Mouse (Mus musculus) neural tube, embryonic 11.5 days (tissue): ENCODE results near the gene Cd52. TPM values are rescaled to one million over a fixed set of nuclear protein-coding genes. Genes with fewer than 3 reads are reported as not detected.
A peak's percentile ranks its signal among the peaks of the same experiment; 100 is the strongest.

ENCODE experiments used
- ATAC-seq: fragments of 200-750 bp; cut with Nextera tagmentation; 2 replicates; pipeline ENCODE4 v1.8.0; 2017; ENCODE audit warnings: moderate number of reproducible peaks, mild to moderate bottlenecking, moderate TSS enrichment, moderate library complexity; ENCODE audit not compliant: insufficient read depth, low FRiP score, low TSS enrichment
- DNase-seq: peaks from one replicate; pipeline ENCODE4 v3.0.0-alpha.2; 2015; ENCODE audit warnings: low spot score
- H3K27ac ChIP-seq: fragments of 300-500 bp; sonication (generic); 2 replicates; pipeline ENCODE4 v1.5.1; 2014; ENCODE audit warnings: low read depth, mild to moderate bottlenecking, low read length
- H3K27me3 ChIP-seq: fragments of 300-500 bp; sonication (generic); 2 replicates; pipeline ENCODE4 v1.6.1; 2014; ENCODE audit warnings: mild to moderate bottlenecking, low read length, mixed read lengths; ENCODE audit not compliant: control insufficient read depth, insufficient read depth
- H3K36me3 ChIP-seq: fragments of 300-500 bp; sonication (generic); 2 replicates; pipeline ENCODE4 v1.6.1; 2014; ENCODE audit warnings: mild to moderate bottlenecking, low read length, moderate library complexity, mixed read lengths; ENCODE audit not compliant: control insufficient read depth, insufficient read depth
- H3K4me1 ChIP-seq: fragments of 300-500 bp; sonication (generic); 2 replicates; pipeline ENCODE4 v1.6.1; 2014; ENCODE audit warnings: low read length, mixed read lengths; ENCODE audit not compliant: control insufficient read depth, insufficient read depth
- H3K4me2 ChIP-seq: fragments of 300-500 bp; sonication (generic); 2 replicates; pipeline ENCODE4 v1.6.1; 2014; ENCODE audit warnings: low read depth, mild to moderate bottlenecking, moderate library complexity
- H3K4me3 ChIP-seq: fragments of 300-500 bp; sonication (generic); 2 replicates; pipeline ENCODE4 v1.5.1; 2014; ENCODE audit warnings: low read depth, low read length
- H3K9ac ChIP-seq: fragments of 300-500 bp; sonication (generic); 2 replicates; pipeline ENCODE4 v1.6.1; 2014; ENCODE audit warnings: mild to moderate bottlenecking, low read length
- H3K9me3 ChIP-seq: fragments of 300-500 bp; sonication (generic); 2 replicates; pipeline ENCODE4 v1.6.1; 2016; ENCODE audit warnings: low read length; ENCODE audit not compliant: control insufficient read depth
- WGBS: fragments of 180-500 bp; shearing (Covaris S2); extraction: QIAGEN DNeasy Blood & Tissue Kit; methylation state at CpG from one replicate; pipeline ENCODE4 v1.1.7; 2014; 5-methylcytosine and 5-hydroxymethylcytosine counted together
- polyA plus RNA-seq: library from polyadenylated mRNA; unstranded; fragments of >200 nt; fragmentation: Nextera tagmentation; extraction: Ambion mirVana; gene quantifications from 2 replicates; pipeline ENCODE4 v1.2.1, GENCODE M21; 2014

Cd52 gene
- polyA plus RNA-seq, 1 experiment from 2014 or later: 6.4 TPM

DNA sequence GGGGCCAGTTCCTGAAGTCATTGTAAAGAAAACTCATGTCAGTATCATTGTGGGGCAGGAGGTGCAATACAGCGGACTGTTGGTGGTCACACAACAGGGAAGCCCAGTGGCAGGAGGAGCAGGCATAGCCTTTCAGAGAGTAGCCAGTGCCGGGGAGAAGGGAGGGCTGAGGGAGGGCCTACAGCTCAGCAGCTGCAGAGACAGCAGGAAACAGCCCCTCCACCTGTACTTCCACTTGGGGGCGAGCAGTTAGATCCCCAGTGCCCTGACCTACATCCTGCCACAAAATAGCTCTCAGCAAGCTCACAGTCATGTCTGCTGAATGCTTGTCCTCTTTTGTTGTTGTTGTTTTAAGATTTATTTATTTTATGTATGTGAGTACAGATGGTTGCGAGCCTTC lies 26.7 kb upstream of the Cd52 start:
- H3K36me3 ChIP-seq: no peaks in the 10 kb centered on the region
- no peak overlapping the region for H3K4me2 ChIP-seq
- H3K4me1 ChIP-seq: no peaks in the 10 kb centered on the region
- H3K4me3 ChIP-seq: no peak overlapping the region
- no peak overlapping the region for H3K9ac ChIP-seq
- no peak for ATAC-seq
- no peak overlapping the region for H3K27ac ChIP-seq
- no peaks in the 10 kb centered on the region for H3K9me3 ChIP-seq
- no peaks in the 10 kb centered on the region for H3K27me3 ChIP-seq
- no peak for DNase-seq
- WGBS: 41% methylated on average over 4 of the region's 4 CpGs

DNA sequence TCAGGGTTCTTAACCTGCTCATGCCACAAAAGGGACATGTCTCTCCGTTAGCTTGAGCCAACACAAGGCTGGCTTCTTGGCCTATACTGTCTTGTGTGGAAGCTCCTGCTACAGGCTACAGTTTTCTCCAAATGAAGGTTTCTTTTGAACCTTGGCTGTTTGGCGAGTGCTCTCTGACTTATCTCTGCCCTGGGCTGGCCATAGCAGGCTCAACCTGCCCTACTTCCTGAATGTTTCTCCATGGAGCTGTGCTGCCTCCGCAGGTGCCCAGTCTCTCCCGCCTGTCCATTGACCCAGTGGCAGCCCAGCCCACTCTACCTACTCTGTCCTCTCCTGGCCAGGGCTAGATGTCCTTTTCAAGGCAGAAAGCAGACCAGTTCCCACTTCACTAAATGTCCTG lies 26.0 kb upstream of the Cd52 start:
- ATAC-seq (no peak), DNase-seq (no peak)
- H3K4me2 ChIP-seq: no peak overlapping the region
- H3K27me3 ChIP-seq: no peaks in the 10 kb centered on the region
- no peak overlapping the region for H3K4me3 ChIP-seq
- H3K36me3 ChIP-seq: no peaks in the 10 kb centered on the region
- H3K4me1 ChIP-seq: no peaks in the 10 kb centered on the region
- no peaks in the 10 kb centered on the region for H3K9me3 ChIP-seq
- 87% methylated on average over 4 of the region's 4 CpGs for WGBS
- H3K9ac ChIP-seq: no peak overlapping the region
- H3K27ac ChIP-seq: no peak overlapping the region

DNA sequence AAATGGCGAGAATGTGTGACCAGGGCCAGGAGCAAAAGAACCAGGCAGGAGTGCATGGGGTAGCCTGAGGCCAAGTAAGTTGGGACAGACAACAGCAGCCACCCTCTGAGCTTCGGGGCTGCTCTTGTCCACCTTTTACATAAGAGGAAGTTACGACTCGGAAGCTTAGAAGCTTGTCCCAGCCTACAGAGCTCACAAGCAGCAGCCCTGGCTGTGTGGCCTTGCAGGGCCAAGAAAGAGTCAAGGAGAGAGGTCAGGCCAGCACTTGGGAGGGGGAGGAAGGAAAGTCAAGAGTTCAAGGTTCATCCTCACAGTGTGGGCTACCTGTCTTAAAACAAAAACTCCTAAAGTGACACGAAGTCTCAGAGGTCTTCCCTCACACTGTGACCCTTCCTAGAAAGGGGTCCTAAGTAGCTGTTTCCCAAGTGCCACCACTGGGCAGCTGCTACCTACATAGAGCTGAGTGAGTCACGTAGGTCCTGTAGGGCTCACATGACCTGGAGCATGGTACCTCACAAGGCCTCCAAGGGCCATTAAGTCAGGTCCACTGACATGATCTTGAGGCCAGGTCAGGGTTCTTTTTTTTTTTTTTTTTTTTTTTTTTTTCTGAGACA lies 25.4 kb upstream of the Cd52 start:
- Histone ChIP-seq H3K4me1 (no peaks in the 10 kb centered on the region), H3K9me3 (no peaks in the 10 kb centered on the region), H3K4me3 (no peak overlapping the region), H3K27me3 (no peaks in the 10 kb centered on the region), H3K27ac (no peak overlapping the region), H3K4me2 (no peak overlapping the region), H3K9ac (no peak overlapping the region), H3K36me3 (no peaks in the 10 kb centered on the region)
- WGBS: 87% methylated on average over 6 of the region's 6 CpGs
- DNase-seq: no peak
- ATAC-seq: no peak

DNA sequence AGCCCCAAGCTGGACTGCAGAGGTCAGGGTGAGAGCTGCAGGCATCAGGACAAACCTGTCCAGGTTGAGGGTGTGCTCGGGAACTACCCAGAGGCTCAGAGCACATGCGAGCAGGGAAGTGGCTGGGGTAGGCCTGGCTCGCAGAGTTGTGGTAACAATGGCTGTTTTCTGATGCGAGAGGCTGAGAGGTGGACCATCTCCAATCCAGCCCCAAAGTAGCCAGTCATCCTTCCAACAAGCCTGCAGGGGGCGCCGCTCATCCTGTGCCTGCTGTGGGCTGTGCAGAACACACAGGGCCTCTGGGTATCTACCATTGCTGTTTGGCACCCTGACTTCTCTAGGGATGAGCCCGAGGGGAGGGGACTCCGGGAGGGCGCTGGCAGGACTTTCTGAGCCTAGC lies 24.8 kb upstream of the Cd52 start:
- Histone ChIP-seq H3K9me3 (no peaks in the 10 kb centered on the region), H3K9ac (no peak overlapping the region), H3K4me2 (no peak overlapping the region), H3K36me3 (no peaks in the 10 kb centered on the region), H3K4me3 (no peak overlapping the region), H3K4me1 (no peaks in the 10 kb centered on the region), H3K27me3 (no peaks in the 10 kb centered on the region), H3K27ac (no peak overlapping the region)
- WGBS: 64% methylated on average over 9 of the region's 9 CpGs
- peak; percentile 36 for DNase-seq
- ATAC-seq: no peak

DNA sequence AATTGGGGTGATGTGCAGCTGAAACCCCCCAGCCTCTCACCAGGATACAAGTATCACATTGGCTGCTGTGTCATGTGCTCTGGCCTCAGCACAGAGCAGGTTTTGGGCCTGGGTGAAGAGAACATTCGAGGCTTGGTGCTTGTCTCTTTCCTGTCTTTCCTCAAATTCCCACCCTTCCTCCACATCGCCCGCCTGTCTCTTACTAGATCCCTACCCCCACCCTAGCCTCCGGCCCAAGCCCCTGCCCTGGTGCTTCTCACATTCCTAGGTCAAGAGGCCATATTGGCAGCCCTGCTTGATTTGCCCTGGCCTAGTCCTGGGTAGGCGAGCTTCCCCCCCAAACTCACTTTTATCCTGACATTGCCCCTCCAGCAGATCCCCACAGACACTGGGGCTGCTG lies 24.2 kb upstream of the Cd52 start:
- DNase-seq: no peak

DNA sequence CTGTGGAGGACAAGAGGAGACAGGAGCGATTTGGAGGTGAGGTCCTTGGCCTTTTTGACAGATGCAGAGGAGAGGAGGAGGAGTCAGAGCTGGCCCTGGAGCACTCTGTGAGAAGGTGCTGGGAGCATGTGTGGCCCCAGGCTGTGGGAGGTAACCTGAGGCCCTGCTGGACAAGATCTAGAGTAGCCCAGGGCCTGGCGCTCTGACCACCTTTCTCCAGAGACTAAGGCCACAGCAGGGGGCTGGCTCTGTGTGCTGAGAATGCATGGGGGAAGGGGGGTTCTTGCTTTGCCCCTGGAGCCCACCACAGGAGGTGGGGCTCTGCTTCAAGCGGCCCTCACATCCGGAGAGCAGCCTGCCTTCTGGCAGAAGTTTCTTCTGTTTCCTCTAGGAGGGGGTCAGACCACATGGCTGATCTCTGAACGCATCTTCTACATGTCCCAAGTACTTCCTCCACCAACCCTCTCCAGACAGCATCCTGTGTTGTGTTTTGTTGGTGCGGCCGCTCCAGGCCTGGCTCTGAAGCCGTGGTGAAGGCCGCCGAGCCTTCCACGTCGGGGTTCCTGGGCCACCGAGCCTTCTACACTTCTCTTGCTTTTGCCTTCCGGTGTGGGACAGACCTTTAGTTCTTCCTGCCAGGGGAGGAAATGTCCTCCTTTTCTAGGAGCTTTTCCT lies 23.4 kb upstream of the Cd52 start:
- no peak for ATAC-seq
- H3K27ac ChIP-seq: no peak overlapping the region
- WGBS: 81% methylated on average over 14 of the region's 14 CpGs

More for the DNA sequence above, 24.2 kb upstream of the Cd52 start:
- Histone ChIP-seq H3K4me3 (no peak overlapping the region), H3K9ac (no peak overlapping the region), H3K36me3 (no peaks in the 10 kb centered on the region), H3K27ac (no peak overlapping the region), H3K4me2 (no peak overlapping the region), H3K9me3 (no peaks in the 10 kb centered on the region), H3K27me3 (no peaks in the 10 kb centered on the region), H3K4me1 (no peaks in the 10 kb centered on the region)
- no peak for ATAC-seq
- WGBS: 71% methylated on average over 5 of the region's 5 CpGs

DNA sequence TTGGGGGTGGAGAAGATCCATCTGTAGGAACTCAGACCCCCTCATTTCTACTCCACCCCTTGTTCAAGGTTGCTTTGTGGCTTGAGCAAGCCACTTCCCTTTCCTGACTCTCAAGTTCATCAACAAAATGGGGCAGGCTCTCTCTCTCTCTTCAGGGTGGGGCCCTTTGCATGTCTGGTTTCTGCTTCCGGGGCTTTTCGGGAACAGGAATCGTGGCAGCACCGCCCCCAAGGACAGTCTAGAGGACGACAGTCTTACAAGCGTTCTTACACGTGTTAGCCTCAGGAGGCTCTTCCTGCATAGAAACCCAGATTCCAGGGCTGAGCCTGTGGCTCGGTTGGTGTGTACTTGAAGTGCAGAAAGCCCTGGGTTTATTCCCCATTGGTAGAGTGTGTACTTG lies 22.1 kb upstream of the Cd52 start:
- ATAC-seq (no peak), DNase-seq (no peak)
- no peaks in the 10 kb centered on the region for H3K36me3 ChIP-seq
- no peak overlapping the region for H3K4me3 ChIP-seq
- no peaks in the 10 kb centered on the region for H3K9me3 ChIP-seq
- WGBS: 76% methylated on average over 8 of the region's 8 CpGs
- no peaks in the 10 kb centered on the region for H3K27me3 ChIP-seq
- H3K4me2 ChIP-seq: no peak overlapping the region
- no peak overlapping the region for H3K27ac ChIP-seq
- no peak overlapping the region for H3K9ac ChIP-seq
- no peaks in the 10 kb centered on the region for H3K4me1 ChIP-seq

More for the DNA sequence above, 23.4 kb upstream of the Cd52 start:
- no peaks in the 10 kb centered on the region for H3K27me3 ChIP-seq
- DNase-seq: no peak
- no peaks in the 10 kb centered on the region for H3K4me1 ChIP-seq
- no peak overlapping the region for H3K9ac ChIP-seq
- H3K9me3 ChIP-seq: no peaks in the 10 kb centered on the region
- no peak overlapping the region for H3K4me3 ChIP-seq
- H3K4me2 ChIP-seq: no peak overlapping the region
- H3K36me3 ChIP-seq: no peaks in the 10 kb centered on the region

DNA sequence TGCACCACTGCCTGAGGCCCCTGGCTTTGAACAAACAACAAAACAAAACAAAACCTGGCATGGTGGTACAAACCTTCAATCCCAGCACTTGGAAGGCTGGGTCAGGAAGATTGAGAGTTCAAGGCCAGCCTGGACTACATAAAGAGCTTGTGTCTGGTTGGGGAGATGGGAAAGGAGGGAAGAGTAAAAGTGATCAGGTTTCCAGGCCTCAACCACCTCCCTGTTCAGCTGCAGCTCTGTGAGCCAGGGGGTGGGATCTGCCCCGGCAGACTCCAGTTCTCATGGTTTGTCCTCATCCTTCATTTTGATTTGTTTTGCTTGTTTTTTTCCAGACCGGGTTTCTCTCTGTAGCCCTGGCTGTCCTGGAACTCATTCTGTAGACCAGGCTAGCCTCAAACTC lies 21.6 kb upstream of the Cd52 start:
- Histone ChIP-seq H3K36me3 (no peaks in the 10 kb centered on the region), H3K9me3 (no peaks in the 10 kb centered on the region), H3K4me1 (no peaks in the 10 kb centered on the region), H3K27me3 (no peaks in the 10 kb centered on the region), H3K4me2 (no peak overlapping the region), H3K9ac (no peak overlapping the region), H3K4me3 (no peak overlapping the region), H3K27ac (no peak overlapping the region)
- DNase-seq (no peak), ATAC-seq (no peak)
- 95% methylated on average over 2 of the region's 2 CpGs for WGBS
